ENCODE assay signal across 16 mouse cellular contexts in genomic region chr14:25044106-25044505, GRCm38 (mm10).
DNase-seq lines count a peak whose midpoint lies in the region; ATAC-seq and TF ChIP-seq lines count a peak whose summit lies in the region.
"Had no signal": no experiment of that assay in that cellular context is flagged by ENCODE, and none has a peak within 500 bp of the region (broad histone marks: within the 10 kb centered on the region; RNA-seq: fewer than 3 reads in every experiment).

No protein-coding gene starts in this region.

- H3K27ac ChIP-seq in left cerebral cortex, adult 2 months: no peak overlapping the region
- H3K27ac ChIP-seq in embryonic facial prominence, embryonic 15.5 days (replicated peaks): peak overlapping the region; percentile 52; the same call in 1 of the 2 replicates
- peak overlapping the region; percentile 90 for H3K27ac ChIP-seq in limb, embryonic 15.5 days
- H3K27ac ChIP-seq: liver, embryonic 14.5 days; midbrain, embryonic 12.5 days had no signal

- no peaks in the 10 kb centered on the region for H3K9me3 ChIP-seq in embryonic facial prominence, embryonic 15.5 days (replicated peaks)
- H3K9me3 ChIP-seq in limb, embryonic 15.5 days: no peaks in the 10 kb centered on the region
- H3K9me3 ChIP-seq: midbrain, embryonic 12.5 days had no signal

- no peak for ATAC-seq in embryonic facial prominence, embryonic 15.5 days (ENCODE audit: insufficient number of reproducible peaks, low FRiP score, low TSS enrichment, low read depth)
- ATAC-seq in limb, embryonic 15.5 days (ENCODE audit: insufficient number of reproducible peaks, low FRiP score, low TSS enrichment, low read depth): no peak
- ATAC-seq: forebrain, embryonic 16.5 days; intestine, postnatal 0 days had no signal

- whole genome bisulfite sequencing in embryonic facial prominence, embryonic 15.5 days: 87% methylated on average over 13 of the region's 13 CpGs
- WGBS in limb, embryonic 15.5 days: 68% methylated on average over 13 of the region's 13 CpGs

- H3K27me3 ChIP-seq in embryonic facial prominence, embryonic 15.5 days: no peaks in the 10 kb centered on the region
- H3K27me3 ChIP-seq in limb, embryonic 15.5 days: no peaks in the 10 kb centered on the region
- H3K27me3 ChIP-seq: midbrain, embryonic 12.5 days had no signal

- no peaks in the 10 kb centered on the region for H3K36me3 ChIP-seq in embryonic facial prominence, embryonic 15.5 days
- no peaks in the 10 kb centered on the region for H3K36me3 ChIP-seq in limb, embryonic 15.5 days
- H3K36me3 ChIP-seq: midbrain, embryonic 12.5 days had no signal

- no peak overlapping the region for H3K4me2 ChIP-seq in embryonic facial prominence, embryonic 15.5 days (replicated peaks)
- no peak overlapping the region for H3K4me2 ChIP-seq in limb, embryonic 15.5 days
- H3K4me2 ChIP-seq: midbrain, embryonic 12.5 days had no signal

- TF ChIP-seq CTCF in left cerebral cortex, adult 2 months (IDR thresholded peaks at IDR 0.05): no peak

- peak; percentile 42 to 63 for DNase-seq in frontal cortex, adult 2 months (ENCODE audit: extremely low spot score in 1 of 2, low spot score in 1 of 2)
- no peak for DNase-seq in frontal cortex, postnatal 10 days (ENCODE audit: low spot score in 2 of 2)
- DNase-seq in left cerebral cortex, adult 2 months (ENCODE audit: extremely low spot score in 1 of 2, low spot score in 2 of 2): peak; percentile 46 to 59
- no peak for DNase-seq in left cerebral cortex, postnatal 10 days (ENCODE audit: extremely low spot score in 1 of 2, low spot score in 2 of 2)
- DNase-seq in lung, adult 18-20 months: no peak
- no peak for DNase-seq in cerebellum, postnatal 36 days
- DNase-seq: adrenal gland, adult 2 months; cerebellum, adult 9-10 months; gastrocnemius, postnatal 36 days had no signal

- no peak overlapping the region for H3K4me3 ChIP-seq in left cerebral cortex, adult 2 months
- H3K4me3 ChIP-seq in embryonic facial prominence, embryonic 15.5 days (replicated peaks): no peak overlapping the region
- no peak overlapping the region for H3K4me3 ChIP-seq in limb, embryonic 15.5 days
- H3K4me3 ChIP-seq: midbrain, embryonic 12.5 days; myocyte had no signal

- intact Hi-C loops in left cerebral cortex, adult 2 months (cut with DNase I): loop anchor here (5.0 kb wide), 2 partner anchors 402 to 413 kb away; partner anchors contain the start of gene Zmiz1
- intact Hi-C loops in left cerebral cortex, postnatal 10 days (cut with DNase I): loop anchor here (10.0 kb wide), 1 partner anchor 411 kb away; the partner anchor contains the start of gene Zmiz1

- H3K4me1 ChIP-seq in embryonic facial prominence, embryonic 15.5 days: peaks cover 36% of the 10 kb centered on the region
- H3K4me1 ChIP-seq in limb, embryonic 15.5 days: peaks cover 43% of the 10 kb centered on the region
- H3K4me1 ChIP-seq: midbrain, embryonic 12.5 days had no signal

- no peak overlapping the region for H3K9ac ChIP-seq in embryonic facial prominence, embryonic 15.5 days
- H3K9ac ChIP-seq in limb, embryonic 15.5 days: no peak overlapping the region
- H3K9ac ChIP-seq: liver, embryonic 14.5 days; midbrain, embryonic 12.5 days had no signal

Comparison
In these comparisons a context has a peak if more than half of its experiments do, and no peak if none do; other contexts are left out.
1. DNase-seq: peak in frontal cortex, adult 2 months (2 of 2) and left cerebral cortex, adult 2 months (2 of 2); none in frontal cortex, postnatal 10 days (0 of 2), left cerebral cortex, postnatal 10 days (0 of 2), lung, adult 18-20 months (0 of 2) and cerebellum, postnatal 36 days (0 of 2).